Mouse (Mus musculus) cerebellum, postnatal 10 days (tissue): Measurements from ENCODE around the gene Cbl.

Experiments
- DNase-seq, 2 experiments: peaks; one replicate each; pipeline ENCODE4 v3.0.0; 2021; ENCODE audit warnings: mixed read lengths in 2 of 2

Gene Cbl

GRCm38 (mm10) chr9:44096536-44096935, 137.3 kb downstream of the Cbl start:
- no peak for DNase-seq

GRCm38 (mm10) chr9:44095781-44096180, 138.1 kb downstream of the Cbl start:
- DNase-seq: no peak

- no peak for DNase-seq
These were observed 139.1 kb downstream of the Cbl start for GRCm38 (mm10) chr9:44094737-44095136.

- peak; percentile 87 for DNase-seq
These were observed 140.0 kb downstream of the Cbl start for GRCm38 (mm10) chr9:44093612-44094503.
